Mouse (Mus musculus) liver, embryonic 11.5 days (tissue): ENCODE results near the gene Rdm1. TPM values are rescaled to one million over a fixed set of nuclear protein-coding genes. Genes with fewer than 3 reads are reported as not detected.
"Not testable (repeated sequence)": the region's sequence is repeated elsewhere in the genome, so short reads cannot be mapped to it uniquely, and the experiment has no call there.

Experiments used
- ATAC-seq: fragments of 200-750 bp; cut with Nextera tagmentation; replicated peaks from 2 replicates; pipeline ENCODE4 v1.8.0; 2017; ENCODE audit warnings: moderate number of reproducible peaks, mild to moderate bottlenecking, moderate TSS enrichment, moderate library complexity; ENCODE audit not compliant: low FRiP score
- DNase-seq: peaks from one replicate; pipeline ENCODE4 v3.0.0-alpha.2; 2017; ENCODE audit warnings: low spot score
- H3K27ac ChIP-seq: fragments of 300-500 bp; sonication (generic); 2 replicates; pipeline ENCODE4 v1.5.1; 2014; ENCODE audit warnings: mild to moderate bottlenecking, low read depth, low read length, control low read depth
- H3K27me3 ChIP-seq: fragments of 300-500 bp; sonication (generic); replicated peaks from 2 replicates; pipeline ENCODE4 v1.6.1; 2014; ENCODE audit warnings: low read length, mixed read lengths; ENCODE audit not compliant: control insufficient read depth, insufficient read depth
- H3K36me3 ChIP-seq: fragments of 300-500 bp; sonication (generic); 2 replicates; pipeline ENCODE4 v1.6.1; 2014; ENCODE audit warnings: mild to moderate bottlenecking, low read length, moderate library complexity, mixed read lengths; ENCODE audit not compliant: control insufficient read depth, insufficient read depth
- H3K4me1 ChIP-seq: fragments of 300-500 bp; sonication (generic); replicated peaks from 2 replicates; pipeline ENCODE4 v1.6.1; 2014; ENCODE audit warnings: low read length, mixed read lengths; ENCODE audit not compliant: control insufficient read depth, insufficient read depth
- H3K4me2 ChIP-seq: fragments of 300-500 bp; sonication (generic); 2 replicates; pipeline ENCODE4 v1.6.1; 2014; ENCODE audit warnings: mild to moderate bottlenecking, control low read depth, moderate library complexity
- H3K4me3 ChIP-seq: fragments of 300-500 bp; sonication (generic); 2 replicates; pipeline ENCODE4 v1.5.1; 2014; ENCODE audit warnings: low read depth, low read length, control low read depth
- H3K9ac ChIP-seq: fragments of 300-500 bp; sonication (generic); 2 replicates; pipeline ENCODE4 v1.6.1; 2014; ENCODE audit warnings: low read depth, low read length, control low read depth
- H3K9me3 ChIP-seq: fragments of 300-500 bp; sonication (generic); 2 replicates; pipeline ENCODE4 v1.6.1; 2016; ENCODE audit warnings: low read length, inconsistent platforms, mixed read lengths; ENCODE audit not compliant: control insufficient read depth
- WGBS: fragments of 180-500 bp; shearing (Covaris S2); extraction: QIAGEN DNeasy Blood & Tissue Kit; methylation state at CpG from one replicate; pipeline ENCODE4 v1.1.7; 2014; 5-methylcytosine and 5-hydroxymethylcytosine counted together
- polyA plus RNA-seq: library from polyadenylated mRNA; unstranded; fragments of >200 nt; fragmentation: Nextera tagmentation; extraction: Ambion mirVana; gene quantifications from 2 replicates; pipeline ENCODE4 v1.2.1, GENCODE M21; 2014

Gene Rdm1
- polyA plus RNA-seq, 1 experiment from 2014 or later = 15.3 TPM

- DNase-seq = no peak
- Histone ChIP-seq H3K9ac (no peak overlapping the region), H3K27ac (no peak overlapping the region), H3K4me1 (peaks cover 2% of the 10 kb centered on the region; the same call in 1 of the 2 replicates), H3K9me3 (no peaks in the 10 kb centered on the region), H3K27me3 (no peaks in the 10 kb centered on the region), H3K36me3 (no peaks in the 10 kb centered on the region), H3K4me2 (no peak overlapping the region), H3K4me3 (no peak overlapping the region)
- ATAC-seq = no peak
- WGBS = 48% methylated on average over 3 of the region's 3 CpGs
These were observed 17.6 kb downstream of the Rdm1 start for GRCm38 (mm10) chr11:101644591-101644990.

GRCm38 (mm10) chr11:101645043-101645410, 18.0 kb downstream of the Rdm1 start:
- not testable (repeated sequence) for H3K4me2 ChIP-seq, H3K27me3 ChIP-seq, H3K36me3 ChIP-seq, DNase-seq, H3K9ac ChIP-seq, H3K27ac ChIP-seq, ATAC-seq, H3K4me3 ChIP-seq, H3K4me1 ChIP-seq, H3K9me3 ChIP-seq
- 0% methylated on average over 4 of the region's 4 CpGs for WGBS

DNA sequence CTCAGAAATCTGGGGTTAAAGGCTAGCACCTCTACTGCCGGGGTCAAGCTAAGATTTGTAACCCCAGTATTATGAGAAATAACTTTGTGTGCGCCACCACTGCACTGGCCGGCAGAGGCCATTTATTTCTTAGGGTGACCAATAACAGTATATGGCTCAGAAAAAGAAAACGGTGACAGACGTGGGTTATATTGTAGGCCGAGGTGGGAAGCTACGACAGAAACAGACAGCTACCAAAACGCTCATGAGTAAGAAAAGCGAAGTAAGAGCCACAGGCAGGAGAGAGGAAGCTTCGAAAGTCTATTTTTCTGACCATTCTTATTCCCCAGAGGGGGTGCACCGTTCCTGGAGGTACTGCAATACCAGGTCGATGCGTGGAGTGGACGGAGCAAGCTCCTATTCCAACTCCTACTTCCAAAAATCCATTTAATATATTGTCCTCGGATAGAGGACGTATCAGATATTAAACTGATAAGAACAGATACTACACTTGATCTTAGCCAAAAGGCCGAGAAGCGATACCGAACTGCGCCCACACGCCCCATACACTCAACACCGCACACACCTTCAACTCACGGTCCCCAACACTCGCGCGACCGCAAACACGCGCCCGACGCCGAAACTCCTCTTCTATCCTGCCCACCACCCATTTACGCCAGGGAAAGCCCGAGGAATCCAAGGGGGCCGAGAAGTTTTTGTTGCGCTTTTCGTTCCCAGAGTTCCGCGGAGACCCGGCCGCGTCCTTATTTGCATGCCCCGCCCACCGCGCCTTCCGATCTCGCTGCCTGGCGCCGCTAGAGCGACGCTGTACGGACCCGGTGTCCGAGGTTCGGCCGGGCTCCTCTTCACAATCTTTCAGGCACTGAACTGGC, 18.7 kb downstream of the Rdm1 start:
- not testable (repeated sequence) for H3K36me3 ChIP-seq, H3K27me3 ChIP-seq, H3K9me3 ChIP-seq, H3K4me1 ChIP-seq
- H3K27ac ChIP-seq = peak overlapping the region; percentile 73
- H3K4me3 ChIP-seq = peak overlapping the region; percentile 28
- DNase-seq (peak; percentile 80), ATAC-seq (peak; percentile 80)
- H3K4me2 ChIP-seq = peak overlapping the region; percentile 56
- WGBS = under 1% methylated on average over 42 of the region's 56 CpGs
- H3K9ac ChIP-seq = peak overlapping the region; percentile 55

DNA sequence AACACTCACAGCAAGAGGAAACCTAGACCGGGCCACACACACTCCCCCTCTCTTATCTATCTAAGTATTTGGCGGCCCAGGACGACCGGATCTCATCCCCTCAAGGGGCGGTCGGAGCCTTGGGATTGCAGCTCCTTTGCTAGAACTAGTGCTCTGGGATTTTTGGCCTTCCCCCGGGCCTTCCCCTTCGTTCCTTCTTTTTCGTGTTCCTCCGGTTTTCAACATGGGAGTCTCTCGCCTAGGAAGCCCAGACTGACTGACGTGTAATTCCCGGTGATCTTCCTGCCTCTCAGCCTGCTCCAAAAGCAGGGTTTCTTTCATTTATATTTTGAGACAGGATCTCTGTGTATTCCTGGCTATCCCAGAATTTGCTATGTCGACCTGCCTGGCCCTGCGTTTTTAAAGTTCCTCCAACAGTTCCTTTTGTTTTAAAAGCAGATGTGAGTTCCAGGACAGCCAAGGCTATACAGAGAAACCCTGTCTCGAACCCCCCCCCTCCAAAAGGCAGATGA, 19.3 kb downstream of the Rdm1 start:
- ATAC-seq, H3K27me3 ChIP-seq, DNase-seq, H3K4me1 ChIP-seq, H3K9me3 ChIP-seq, H3K36me3 ChIP-seq: not testable (repeated sequence)
- H3K27ac ChIP-seq = peak overlapping the region; percentile 73
- 18% methylated on average over 13 of the region's 16 CpGs for WGBS
- peak overlapping the region; percentile 56 for H3K4me2 ChIP-seq
- peak overlapping the region; percentile 55 for H3K9ac ChIP-seq
- H3K4me3 ChIP-seq = peak overlapping the region; percentile 28

DNA sequence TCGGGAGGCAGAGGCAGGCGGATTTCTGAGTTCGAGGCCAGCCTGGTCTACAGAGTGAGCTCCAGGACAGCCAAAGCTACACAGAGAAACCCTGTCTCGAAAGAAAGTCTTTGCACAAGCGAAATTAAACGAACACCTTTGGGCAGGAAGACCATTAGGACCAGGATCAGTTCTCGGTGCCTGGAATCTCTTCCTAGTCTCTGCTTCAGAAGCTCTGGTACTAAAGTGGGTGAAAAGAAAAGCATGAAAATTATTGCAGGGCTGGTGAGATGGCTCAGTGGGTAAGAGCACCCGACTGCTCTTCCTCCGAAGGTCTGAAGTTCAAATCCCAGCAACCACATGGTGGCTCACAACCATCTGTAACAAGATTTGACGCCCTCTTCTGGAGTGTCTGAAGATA, 20.1 kb downstream of the Rdm1 start:
- not testable (repeated sequence) for H3K9me3 ChIP-seq, H3K36me3 ChIP-seq, DNase-seq, H3K4me2 ChIP-seq, H3K4me3 ChIP-seq, H3K27ac ChIP-seq, ATAC-seq, H3K9ac ChIP-seq, H3K4me1 ChIP-seq, H3K27me3 ChIP-seq
- 91% methylated on average over 10 of the region's 10 CpGs for WGBS

DNA sequence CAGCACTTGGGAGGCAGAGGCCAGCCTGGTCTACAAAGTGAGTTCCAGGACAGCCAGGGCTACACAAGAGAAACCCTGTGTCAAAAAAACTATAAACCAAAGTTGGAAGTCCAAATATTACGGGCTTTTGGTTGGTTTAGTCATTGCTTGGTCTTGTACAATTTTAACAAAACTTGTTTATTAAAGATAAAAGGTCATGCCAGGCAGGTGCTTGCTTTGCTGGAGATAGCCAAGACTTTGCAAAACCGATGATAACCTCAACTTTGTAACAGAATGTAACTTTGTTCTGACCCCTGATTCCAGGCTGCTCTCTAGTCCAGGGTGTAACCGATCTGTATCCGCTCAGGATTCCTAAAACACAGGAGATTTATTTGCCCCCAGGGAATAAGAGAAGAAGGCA, 29.4 kb downstream of the Rdm1 start:
- ATAC-seq (no peak), DNase-seq (no peak)
- 86% methylated on average over 4 of the region's 4 CpGs for WGBS
- no peak overlapping the region for H3K27ac ChIP-seq
- no peak overlapping the region for H3K4me2 ChIP-seq
- no peaks in the 10 kb centered on the region for H3K36me3 ChIP-seq
- peaks cover 3% of the 10 kb centered on the region; the same call in 1 of the 2 replicates for H3K27me3 ChIP-seq
- H3K4me1 ChIP-seq = peaks cover 3% of the 10 kb centered on the region
- no peaks in the 10 kb centered on the region for H3K9me3 ChIP-seq
- no peak overlapping the region for H3K4me3 ChIP-seq
- no peak overlapping the region for H3K9ac ChIP-seq

GRCm38 (mm10) chr11:101657528-101657885, 30.5 kb downstream of the Rdm1 start:
- DNase-seq = peak; percentile 52

DNA sequence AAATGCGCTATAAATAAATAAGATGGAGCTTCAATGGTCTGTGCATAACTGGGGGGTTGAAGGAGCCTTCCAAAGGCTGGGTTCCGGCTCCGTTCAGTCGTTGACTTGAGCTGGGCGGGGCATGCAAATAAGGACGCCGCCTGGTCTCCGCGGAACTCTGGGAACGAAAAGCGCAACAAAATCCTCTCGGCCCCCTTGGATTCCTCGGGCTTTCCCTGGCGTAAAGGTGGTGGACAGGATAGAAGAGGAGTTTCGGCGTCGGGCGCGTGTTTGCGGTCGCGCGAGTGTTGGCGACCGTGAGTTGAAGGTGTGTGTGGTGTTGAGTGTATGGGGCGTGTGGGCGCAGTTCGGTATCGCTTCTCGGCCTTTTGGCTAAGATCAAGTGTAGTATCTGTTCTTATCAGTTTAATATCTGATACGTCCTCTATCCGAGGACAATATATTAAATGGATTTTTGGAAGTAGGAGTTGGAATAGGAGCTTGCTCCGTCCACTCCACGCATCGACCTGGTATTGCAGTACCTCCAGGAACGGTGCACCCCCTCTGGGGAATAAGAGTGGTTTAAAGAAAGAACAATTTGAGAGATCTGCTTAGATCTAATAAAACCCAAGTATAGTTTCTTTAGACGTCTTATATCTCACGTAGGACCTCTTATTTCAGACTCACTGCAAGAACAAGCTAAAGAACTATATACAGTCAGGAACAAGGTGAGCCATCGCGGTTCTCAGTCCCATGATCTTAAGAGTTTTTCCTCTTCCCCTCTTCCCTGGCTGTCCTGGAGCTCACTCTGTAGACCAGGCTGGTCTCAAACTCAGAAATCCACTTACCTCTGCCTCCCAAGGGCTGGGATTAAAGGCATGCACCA, 31.1 kb downstream of the Rdm1 start:
- not testable (repeated sequence) for H3K36me3 ChIP-seq, H3K27me3 ChIP-seq, H3K9me3 ChIP-seq
- peak overlapping the region; percentile 88 for H3K27ac ChIP-seq
- under 1% methylated on average over 37 of the region's 40 CpGs for WGBS
- ATAC-seq = peak; percentile 94
- 0 out of 2 replicates have a peak overlapping the region, but pooled peaks have one; percentile 5 for H3K4me3 ChIP-seq
- H3K9ac ChIP-seq = peak overlapping the region; percentile 62
- H3K4me2 ChIP-seq = peak overlapping the region; percentile 54
- peaks cover 12% of the 10 kb centered on the region for H3K4me1 ChIP-seq
- DNase-seq = peak; percentile 85

More at GRCm38 (mm10) chr11:101657528-101657885, 30.5 kb downstream of the Rdm1 start:
- H3K4me2 ChIP-seq = peak overlapping the region; percentile 54
- H3K9me3 ChIP-seq = no peaks in the 10 kb centered on the region
- H3K4me3 ChIP-seq = 0 out of 2 replicates have a peak overlapping the region, but pooled peaks have one; percentile 5
- H3K9ac ChIP-seq = peak overlapping the region; percentile 62
- no peak; the same call in 1 of the 2 replicates for ATAC-seq
- no peaks in the 10 kb centered on the region for H3K36me3 ChIP-seq
- H3K27me3 ChIP-seq = peaks cover 3% of the 10 kb centered on the region; the same call in 1 of the 2 replicates
- peak overlapping the region; percentile 88 for H3K27ac ChIP-seq
- 9% methylated on average over 3 of the region's 3 CpGs for WGBS
- H3K4me1 ChIP-seq = peaks cover 12% of the 10 kb centered on the region
